Mouse (Mus musculus) ES-E14 (cell line): ENCODE data around the gene Kdsr. TPM values are rescaled to one million over a fixed set of nuclear protein-coding genes. Genes with fewer than 3 reads are reported as not detected.
A peak's percentile ranks its signal among the peaks of the same experiment; 100 is the strongest.

Experiments used
- DNase-seq: peaks from one replicate; pipeline ENCODE4 v3.0.0-alpha.2; 2013; ENCODE audit warnings: low read depth, low spot score
- H3K27ac ChIP-seq: 2 replicates; pipeline ENCODE4 v1.5.1; 2012; ENCODE audit warnings: low read depth, mild to moderate bottlenecking, low read length, moderate library complexity, mixed read lengths; ENCODE audit not compliant: poor library complexity, insufficient read depth, severe bottlenecking
- H3K36me3 ChIP-seq: 2 replicates; pipeline ENCODE4 v1.6.1; 2012; ENCODE audit warnings: mild to moderate bottlenecking, low read length, moderate library complexity, mixed read lengths; ENCODE audit not compliant: control insufficient read depth, poor library complexity, insufficient read depth, severe bottlenecking
- H3K4me1 ChIP-seq, 2 experiments: fragments of 150-350 bp in 1 of 2; sonication (generic) in 1 of 2; 2 replicates each; pipeline ENCODE4 v1.6.1; 2012; ENCODE audit warnings: low read length in 2 of 2, mild to moderate bottlenecking in 1 of 2, mixed read lengths in 1 of 2; ENCODE audit not compliant: control insufficient read depth in 2 of 2, insufficient read depth in 2 of 2, poor library complexity in 1 of 2
- H3K4me3 ChIP-seq, 2 experiments: fragments of 150-350 bp in 1 of 2; sonication (generic) in 1 of 2; 2 replicates each; pipeline ENCODE4 v1.5.1; 2012; ENCODE audit warnings: low read length in 2 of 2, low read depth in 1 of 2, mild to moderate bottlenecking in 1 of 2, mixed read lengths in 1 of 2; ENCODE audit not compliant: insufficient read depth in 1 of 2, poor library complexity in 1 of 2, severe bottlenecking in 1 of 2
- H3K9ac ChIP-seq: 2 replicates; pipeline ENCODE4 v1.6.1; 2012; ENCODE audit warnings: low read depth, mild to moderate bottlenecking, low read length, mixed read lengths; ENCODE audit not compliant: poor library complexity, insufficient read depth, severe bottlenecking
- H3K9me3 ChIP-seq: fragments of 150-350 bp; sonication (generic); 2 replicates; pipeline ENCODE4 v1.6.1; 2012; ENCODE audit warnings: low read depth, mild to moderate bottlenecking, low read length; ENCODE audit not compliant: control insufficient read depth, insufficient read depth
- CHD2 ChIP-seq: IDR thresholded peaks from 2 replicates; pipeline ENCODE4 v1.6.1; 2014; ENCODE audit warnings: mild to moderate bottlenecking, low read depth, low read length, inconsistent platforms
- HCFC1 ChIP-seq: IDR thresholded peaks from 2 replicates; pipeline ENCODE4 v1.6.1; 2012; ENCODE audit warnings: low read length, inconsistent platforms, borderline replicate concordance; ENCODE audit not compliant: insufficient read depth
- MAFK ChIP-seq: IDR thresholded peaks from 2 replicates; pipeline ENCODE4 v1.6.1; 2014; ENCODE audit warnings: mild to moderate bottlenecking, low read depth, low read length, inconsistent platforms; ENCODE audit not compliant: insufficient read depth
- ZC3H11A ChIP-seq: IDR thresholded peaks from 2 replicates; pipeline ENCODE4 v1.6.1; 2012; ENCODE audit warnings: low read depth, mild to moderate bottlenecking, inconsistent platforms, low read length, borderline replicate concordance
- ZNF384 ChIP-seq: IDR thresholded peaks from 2 replicates; pipeline ENCODE4 v1.6.1; 2012; ENCODE audit warnings: low read depth, low read length, inconsistent platforms
- in situ Hi-C, 2 experiments: fragments of 600-800 bp; cut with MboI; formaldehyde crosslinking; loops; one replicate each; pipeline ENCODE4 v1.15.1; 2025; ENCODE audit warnings: low sequenced_read_pairs in 2 of 2, inconsistent platforms in 1 of 2; ENCODE audit not compliant: unreplicated experiment in 2 of 2
- total RNA-seq: library from RNA; depleted of rRNA; stranded (reverse); fragments of 300-350 nt; gene quantifications from 2 replicates; pipeline ENCODE4 v1.2.3, GENCODE M21; 2012

Gene Kdsr
- total RNA-seq, 1 experiment: 29.9 TPM

GRCm38 (mm10) chr1:106796542-106796924, 37.0 kb upstream of the Kdsr start, which contains the start of gene Vps4b:
Gene Vps4b, minus strand, starts transcription at chr1:106796728.
- Histone ChIP-seq H3K4me1 (0 out of 4 replicates have a peak, but pooled peaks cover 0 to 4% of the 10 kb centered on the region in 2 experiments), H3K9ac (peak within 1 kb of the TSS; percentile 99), H3K36me3 (no peaks in the 10 kb centered on the region; the same call in 1 of the 2 replicates), H3K9me3 (no peaks in the 10 kb centered on the region), H3K27ac (peak within 1 kb of the TSS; percentile 93), H3K4me3 (peak within 1 kb of the TSS; percentile 80 to 100)
- peak; percentile 99 for TF ChIP-seq CHD2
- TF ChIP-seq HCFC1: 0 out of 2 replicates have a peak, but pooled peaks have one; percentile 23
- no peak for TF ChIP-seq MAFK
- TF ChIP-seq ZNF384: no peak
- TF ChIP-seq ZC3H11A: no peak
- peak; percentile 91 for DNase-seq
- in situ Hi-C loops: no loop called here

GRCm38 (mm10) chr1:106795634-106796541, 36.4 kb upstream of the Kdsr start:
- H3K27ac ChIP-seq: peak overlapping the region; percentile 93
- peak; percentile 43 for DNase-seq
- no peaks in the 10 kb centered on the region for H3K9me3 ChIP-seq
- no peaks in the 10 kb centered on the region; the same call in 1 of the 2 replicates for H3K36me3 ChIP-seq
- H3K4me3 ChIP-seq: peak overlapping the region; percentile 80 to 100
- no peak for TF ChIP-seq CHD2
- no peak for TF ChIP-seq ZC3H11A
- no peak for TF ChIP-seq HCFC1
- TF ChIP-seq MAFK: no peak
- no peak for TF ChIP-seq ZNF384
- 0 out of 4 replicates have a peak, but pooled peaks cover 0 to 4% of the 10 kb centered on the region in 2 experiments for H3K4me1 ChIP-seq
- H3K9ac ChIP-seq: peak overlapping the region; percentile 99
- in situ Hi-C loops: no loop called here

GRCm38 (mm10) chr1:106774896-106775295, 15.4 kb upstream of the Kdsr start:
- Histone ChIP-seq H3K27ac (no peak overlapping the region), H3K9ac (no peak overlapping the region), H3K4me1 (no peaks in the 10 kb centered on the region), H3K9me3 (no peaks in the 10 kb centered on the region), H3K4me3 (no peak overlapping the region), H3K36me3 (peaks cover 11% of the 10 kb centered on the region)
- no peak for DNase-seq
- in situ Hi-C loops: no loop called here
- TF ChIP-seq HCFC1 (no peak), MAFK (no peak), ZC3H11A (no peak), ZNF384 (no peak), CHD2 (no peak)

GRCm38 (mm10) chr1:106774092-106774491, 14.6 kb upstream of the Kdsr start:
- no peaks in the 10 kb centered on the region for H3K9me3 ChIP-seq
- H3K9ac ChIP-seq: no peak overlapping the region
- H3K4me3 ChIP-seq: no peak overlapping the region
- H3K4me1 ChIP-seq: no peaks in the 10 kb centered on the region
- H3K36me3 ChIP-seq: peaks cover 11% of the 10 kb centered on the region
- no peak overlapping the region for H3K27ac ChIP-seq
- no peak for TF ChIP-seq CHD2
- TF ChIP-seq HCFC1: no peak
- TF ChIP-seq ZNF384: no peak
- TF ChIP-seq MAFK: no peak
- no peak for TF ChIP-seq ZC3H11A
- no peak for DNase-seq
- in situ Hi-C loops: no loop called here
